ENCODE assay signal across 11 mouse cellular contexts in genomic region chr14:60372821-60373309, GRCm38 (mm10). TPM values are rescaled to one million over a fixed set of nuclear protein-coding genes. Genes with fewer than 3 reads are reported as not detected.
DNase-seq lines count a peak whose midpoint lies in the region; ATAC-seq and TF ChIP-seq lines count a peak whose summit lies in the region.
"Had no signal": no experiment of that assay in that cellular context is flagged by ENCODE, and none has a peak within 500 bp of the region (broad histone marks: within the 10 kb centered on the region; RNA-seq: fewer than 3 reads in every experiment).

Amer2 (plus strand) TSS chr14:60373259.

- ATAC-seq in forebrain, embryonic 12.5 days (ENCODE audit: low FRiP score): no peak
- ATAC-seq in hindbrain, embryonic 13.5 days (ENCODE audit: low FRiP score): no peak
- no peak for ATAC-seq in midbrain, embryonic 12.5 days (ENCODE audit: low FRiP score, low read depth)
- ATAC-seq in intestine, postnatal 0 days: no peak
- ATAC-seq in intestine, embryonic 15.5 days: no peak

- H3K27ac ChIP-seq in forebrain, embryonic 12.5 days: no peak within 1 kb of the TSS
- no peak within 1 kb of the TSS for H3K27ac ChIP-seq in forebrain, embryonic 10.5 days
- H3K27ac ChIP-seq in hindbrain, embryonic 13.5 days: no peak within 1 kb of the TSS
- no peak within 1 kb of the TSS for H3K27ac ChIP-seq in midbrain, embryonic 12.5 days (replicated peaks)
- no peak within 1 kb of the TSS for H3K27ac ChIP-seq in intestine, postnatal 0 days (ENCODE audit: low read depth, low read length)
- no peak within 1 kb of the TSS for H3K27ac ChIP-seq in intestine, embryonic 15.5 days
- H3K27ac ChIP-seq: limb, embryonic 15.5 days; macrophage had no signal

- peaks cover 9% of the 10 kb centered on the region for H3K27me3 ChIP-seq in forebrain, embryonic 12.5 days
- H3K27me3 ChIP-seq in forebrain, embryonic 10.5 days (ENCODE audit: poor library complexity, severe bottlenecking): peaks cover 65% of the 10 kb centered on the region
- 0 out of 2 replicates have a peak, but pooled peaks cover 2% of the 10 kb centered on the region for H3K27me3 ChIP-seq in hindbrain, embryonic 13.5 days
- peaks cover 31% of the 10 kb centered on the region for H3K27me3 ChIP-seq in midbrain, embryonic 12.5 days
- 0 out of 2 replicates have a peak, but pooled peaks cover 5% of the 10 kb centered on the region for H3K27me3 ChIP-seq in intestine, postnatal 0 days (replicated peaks; ENCODE audit: control insufficient read depth, insufficient read depth, low read length)
- no peaks in the 10 kb centered on the region; the same call in 1 of the 2 replicates for H3K27me3 ChIP-seq in intestine, embryonic 15.5 days (replicated peaks)

- no peak for DNase-seq in forebrain, embryonic 10.5 days (ENCODE audit: extremely low spot score, low spot score)
- peak; percentile 71 for DNase-seq in cerebellum, adult 8-10 months
- DNase-seq in urinary bladder, postnatal 36 days (ENCODE audit: low spot score in 2 of 2): no peak
- DNase-seq: kidney, adult 2 months had no signal

- no peaks in the 10 kb centered on the region for H3K9me3 ChIP-seq in forebrain, embryonic 12.5 days
- no peaks in the 10 kb centered on the region for H3K9me3 ChIP-seq in forebrain, embryonic 10.5 days
- H3K9me3 ChIP-seq in hindbrain, embryonic 13.5 days: no peaks in the 10 kb centered on the region
- H3K9me3 ChIP-seq in midbrain, embryonic 12.5 days: no peaks in the 10 kb centered on the region
- H3K9me3 ChIP-seq in intestine, postnatal 0 days (ENCODE audit: control insufficient read depth): no peaks in the 10 kb centered on the region
- no peaks in the 10 kb centered on the region for H3K9me3 ChIP-seq in intestine, embryonic 15.5 days
- H3K9me3 ChIP-seq: limb, embryonic 15.5 days had no signal

- H3K36me3 ChIP-seq in forebrain, embryonic 12.5 days (replicated peaks): no peaks in the 10 kb centered on the region
- no peaks in the 10 kb centered on the region for H3K36me3 ChIP-seq in forebrain, embryonic 10.5 days (replicated peaks)
- H3K36me3 ChIP-seq in hindbrain, embryonic 13.5 days: no peaks in the 10 kb centered on the region
- H3K36me3 ChIP-seq in midbrain, embryonic 12.5 days: no peaks in the 10 kb centered on the region
- H3K36me3 ChIP-seq in intestine, postnatal 0 days (ENCODE audit: control insufficient read depth, insufficient read depth): no peaks in the 10 kb centered on the region
- no peaks in the 10 kb centered on the region for H3K36me3 ChIP-seq in intestine, embryonic 15.5 days
- H3K36me3 ChIP-seq: limb, embryonic 15.5 days had no signal

- H3K4me3 ChIP-seq in forebrain, embryonic 12.5 days (replicated peaks): no peak within 1 kb of the TSS
- no peak within 1 kb of the TSS for H3K4me3 ChIP-seq in forebrain, embryonic 10.5 days
- no peak within 1 kb of the TSS for H3K4me3 ChIP-seq in hindbrain, embryonic 13.5 days
- H3K4me3 ChIP-seq in midbrain, embryonic 12.5 days: no peak within 1 kb of the TSS
- no peak within 1 kb of the TSS for H3K4me3 ChIP-seq in intestine, postnatal 0 days (ENCODE audit: low read depth, low read length)
- H3K4me3 ChIP-seq in intestine, embryonic 15.5 days (replicated peaks): no peak within 1 kb of the TSS
- H3K4me3 ChIP-seq: limb, embryonic 15.5 days had no signal

- no peak within 1 kb of the TSS for H3K9ac ChIP-seq in forebrain, embryonic 12.5 days
- no peak within 1 kb of the TSS for H3K9ac ChIP-seq in hindbrain, embryonic 13.5 days
- no peak within 1 kb of the TSS for H3K9ac ChIP-seq in midbrain, embryonic 12.5 days (replicated peaks)
- no peak within 1 kb of the TSS for H3K9ac ChIP-seq in intestine, postnatal 0 days (ENCODE audit: low read depth, low read length)
- H3K9ac ChIP-seq in intestine, embryonic 15.5 days: no peak within 1 kb of the TSS
- H3K9ac ChIP-seq: limb, embryonic 15.5 days had no signal

- H3K4me1 ChIP-seq in forebrain, embryonic 12.5 days: peaks cover 31% of the 10 kb centered on the region
- peaks cover 39% of the 10 kb centered on the region for H3K4me1 ChIP-seq in forebrain, embryonic 10.5 days
- H3K4me1 ChIP-seq in hindbrain, embryonic 13.5 days (replicated peaks): peaks cover 20% of the 10 kb centered on the region
- H3K4me1 ChIP-seq in midbrain, embryonic 12.5 days: peaks cover 20% of the 10 kb centered on the region
- H3K4me1 ChIP-seq in intestine, postnatal 0 days (replicated peaks; ENCODE audit: control insufficient read depth, insufficient read depth, low read length): no peaks in the 10 kb centered on the region
- H3K4me1 ChIP-seq in intestine, embryonic 15.5 days (replicated peaks): no peaks in the 10 kb centered on the region

- H3K4me2 ChIP-seq in forebrain, embryonic 12.5 days: no peak within 1 kb of the TSS
- no peak within 1 kb of the TSS for H3K4me2 ChIP-seq in hindbrain, embryonic 13.5 days
- H3K4me2 ChIP-seq in midbrain, embryonic 12.5 days (replicated peaks): no peak within 1 kb of the TSS
- H3K4me2 ChIP-seq in intestine, postnatal 0 days (replicated peaks; ENCODE audit: low read depth): no peak within 1 kb of the TSS
- no peak within 1 kb of the TSS for H3K4me2 ChIP-seq in intestine, embryonic 15.5 days (replicated peaks)
- H3K4me2 ChIP-seq: limb, embryonic 15.5 days had no signal

- 60% methylated on average over 1 of the region's 1 CpGs for WGBS in forebrain, embryonic 12.5 days
- 44% methylated on average over 1 of the region's 1 CpGs for WGBS in forebrain, embryonic 10.5 days
- 64% methylated on average over 1 of the region's 1 CpGs for WGBS in hindbrain, embryonic 13.5 days
- 87% methylated on average over 1 of the region's 1 CpGs for WGBS in midbrain, embryonic 12.5 days
- WGBS in intestine, postnatal 0 days: 68% methylated on average over 1 of the region's 1 CpGs
- 47% methylated on average over 1 of the region's 1 CpGs for WGBS in intestine, embryonic 15.5 days

- TF ChIP-seq CTCF in intestine, postnatal 0 days (IDR thresholded peaks at IDR 0.05; ENCODE audit: low read depth): no peak

RNA-seq across cellular contexts. Expression of gene Amer2, which starts in this region (rescaled TPM):
- 37.5 and 38.6 TPM in 2 replicates for polyA plus RNA-seq in forebrain, embryonic 12.5 days (2016; fragmentation: Nextera tagmentation; extraction: Ambion mirVana)
- 7.7 and 9.6 TPM in 2 replicates for polyA plus RNA-seq in forebrain, embryonic 10.5 days (2016; fragmentation: Nextera tagmentation; extraction: Ambion mirVana)
- 22.6 and 24.5 TPM in 2 replicates for polyA plus RNA-seq in hindbrain, embryonic 13.5 days (2015; fragmentation: Nextera tagmentation; extraction: Ambion mirVana)
- polyA plus RNA-seq in midbrain, embryonic 12.5 days (2016; fragmentation: Nextera tagmentation; extraction: Ambion mirVana): 31.0 and 44.7 TPM in 2 replicates
- 0.33 and 0.40 TPM in 2 replicates for polyA plus RNA-seq in intestine, postnatal 0 days (2015; fragmentation: Nextera tagmentation; extraction: Ambion mirVana)
- 1.5 TPM in 2 replicates for polyA plus RNA-seq in intestine, embryonic 15.5 days (2015; fragmentation: Nextera tagmentation; extraction: Ambion mirVana)
- polyA plus RNA-seq: macrophage had no signal
